Mouse (Mus musculus): ENCODE results near the gene Cacna1e.

- no peak for TF ChIP-seq GATA1 (IDR thresholded peaks at IDR 0.05; ENCODE audit: low read length)
- no peak for TF ChIP-seq TAL1 (IDR thresholded peaks at IDR 0.05; ENCODE audit: low read length)
Measured at GRCm38 (mm10) chr1:154805742-154806141, 78.6 kb downstream of the Cacna1e start.
